Mouse (Mus musculus) myocyte (in vitro differentiated cells): ENCODE results near the gene Il25.

Experiments
- CEBPB ChIP-seq: IDR thresholded peaks from 2 replicates; pipeline ENCODE4 v1.6.1; 2011; ENCODE audit warnings: mild to moderate bottlenecking, moderate library complexity; ENCODE audit not compliant: poor library complexity, insufficient read depth, severe bottlenecking
- E2F4 ChIP-seq: IDR thresholded peaks from one replicate; pipeline ENCODE4 v1.6.1; 2011; ENCODE audit warnings: mild to moderate bottlenecking, control low read depth, moderate library complexity; ENCODE audit not compliant: insufficient read depth
- MAX ChIP-seq: IDR thresholded peaks from one replicate; pipeline ENCODE4 v1.6.1; 2011; ENCODE audit warnings: low read depth, mild to moderate bottlenecking, control low read depth
- MYOD1 ChIP-seq, 3 experiments: IDR thresholded peaks; one replicate each; pipeline ENCODE4 v1.6.1; 2011; ENCODE audit warnings: control low read depth in 2 of 3, low read depth in 2 of 3, mild to moderate bottlenecking in 2 of 3, moderate library complexity in 1 of 3; ENCODE audit not compliant: insufficient read length in 2 of 3, control insufficient read depth in 1 of 3
- MYOG ChIP-seq, 3 experiments: IDR thresholded peaks; one replicate each; pipeline ENCODE4 v1.6.1; 2011; ENCODE audit warnings: control low read depth in 2 of 3, low read depth in 2 of 3, mild to moderate bottlenecking in 2 of 3; ENCODE audit not compliant: insufficient read length in 2 of 3, control insufficient read depth in 1 of 3, insufficient read depth in 1 of 3
- POLR2A ChIP-seq: IDR thresholded peaks from one replicate; pipeline ENCODE4 v1.6.1; 2011; ENCODE audit warnings: low read depth, mild to moderate bottlenecking, control low read depth, moderate library complexity; ENCODE audit not compliant: insufficient read length
- POLR2AphosphoS2 ChIP-seq: IDR thresholded peaks from one replicate; pipeline ENCODE4 v1.6.1; 2011; ENCODE audit warnings: low read depth, control low read depth; ENCODE audit not compliant: insufficient read length
- REST ChIP-seq: IDR thresholded peaks from one replicate; pipeline ENCODE4 v1.6.1; 2011; ENCODE audit warnings: mild to moderate bottlenecking, control low read depth, moderate library complexity; ENCODE audit not compliant: insufficient read depth, insufficient read length
- SRF ChIP-seq: IDR thresholded peaks from one replicate; pipeline ENCODE4 v1.6.1; 2011; ENCODE audit warnings: low read depth; ENCODE audit not compliant: control insufficient read depth, insufficient read length
- TCF12 ChIP-seq: IDR thresholded peaks from one replicate; pipeline ENCODE4 v1.6.1; 2011; ENCODE audit warnings: mild to moderate bottlenecking, control low read depth; ENCODE audit not compliant: poor library complexity, insufficient read depth, severe bottlenecking
- TCF3 ChIP-seq: IDR thresholded peaks from one replicate; pipeline ENCODE4 v1.6.1; 2011; ENCODE audit warnings: low read depth, control low read depth; ENCODE audit not compliant: insufficient read length
- USF1 ChIP-seq: IDR thresholded peaks from one replicate; pipeline ENCODE4 v1.6.1; 2011; ENCODE audit warnings: low read depth, mild to moderate bottlenecking, control low read depth, moderate library complexity

DNA sequence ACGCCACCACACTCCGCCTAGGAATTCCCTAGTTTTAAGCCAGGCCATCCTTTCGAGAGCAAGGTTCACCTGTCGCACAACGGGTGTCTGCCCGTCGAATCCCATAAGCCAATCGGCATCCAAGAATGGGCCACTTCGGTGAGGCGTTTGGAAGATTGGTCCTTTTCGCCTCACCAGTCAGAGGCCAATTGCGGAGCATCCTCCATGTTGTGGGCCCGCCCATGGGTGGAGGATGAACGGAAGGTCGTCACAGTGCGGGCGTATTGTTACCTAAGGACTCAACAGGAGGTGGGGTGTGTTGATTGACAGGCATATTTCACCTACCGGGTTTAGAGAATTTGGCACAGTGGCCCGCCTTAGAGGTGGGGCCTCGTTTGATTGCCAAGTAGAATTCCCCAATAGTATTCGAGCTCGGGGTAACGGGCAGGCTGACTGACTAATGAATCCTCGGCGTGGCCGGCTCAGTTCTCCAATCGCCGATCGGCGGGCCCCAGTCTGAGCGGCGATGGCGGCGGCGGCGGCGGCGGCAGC lies 38.8 kb upstream of the Il25 start:
- TF ChIP-seq E2F4, result no peak
- no peak for TF ChIP-seq POLR2A
- TF ChIP-seq MYOD1 (IDR thresholded peaks at IDR 0.05; ENCODE audit: control insufficient read depth in 1 of 3, insufficient read length in 2 of 3, low read depth in 2 of 3), result peak in 2 of 3 experiments; percentile 37 to 58
- TF ChIP-seq POLR2AphosphoS2, result peak; percentile 88
- TF ChIP-seq USF1, result no peak
- no peak for TF ChIP-seq TCF12
- no peak for TF ChIP-seq REST
- TF ChIP-seq MYOG (IDR thresholded peaks at IDR 0.05; ENCODE audit: control insufficient read depth in 1 of 3, insufficient read depth in 1 of 3, insufficient read length in 2 of 3, low read depth in 2 of 3), result peak in 1 of 3 experiments; percentile 45
- no peak for TF ChIP-seq SRF
- TF ChIP-seq TCF3, result no peak
- TF ChIP-seq MAX, result no peak
- TF ChIP-seq CEBPB, result no peak
